Mouse (Mus musculus) thymus, postnatal 14 days (tissue): ENCODE results near the gene Fam98c.
"Not testable (repeated sequence)": the region's sequence is repeated elsewhere in the genome, so short reads cannot be mapped to it uniquely, and the experiment has no call there.

Experiments used
- DNase-seq: peaks from one replicate; pipeline ENCODE4 v3.0.0; 2021

Gene Fam98c

GRCm38 (mm10) chr7:29155838-29156782, at the start of gene Fam98c:
Fam98c (minus strand) TSS chr7:29156234.
- DNase-seq: peak; percentile 90

DNA sequence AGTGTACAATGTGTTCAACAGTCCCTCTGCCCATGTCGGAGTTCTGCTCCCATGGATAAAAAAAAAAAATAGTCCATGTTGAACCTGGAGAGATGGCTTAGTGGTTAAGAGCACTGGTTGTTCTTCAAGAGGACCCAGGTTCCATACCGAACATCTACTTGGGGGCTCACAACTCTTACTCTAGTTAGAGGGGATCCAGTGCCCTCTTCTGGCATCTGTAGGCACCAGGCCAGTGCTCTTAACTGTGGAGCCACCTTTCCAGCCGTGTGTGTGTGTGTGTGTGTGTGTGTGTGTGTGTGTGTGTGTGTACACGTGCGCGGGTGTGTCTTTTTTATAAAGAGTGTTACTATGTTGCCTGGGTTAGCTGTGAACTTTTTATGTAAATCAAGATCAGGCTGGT, 46.5 kb upstream of the Fam98c start:
- DNase-seq: peak; percentile 38

GRCm38 (mm10) chr7:29194230-29194629, 38.2 kb upstream of the Fam98c start:
- not testable (repeated sequence) for DNase-seq

GRCm38 (mm10) chr7:29181323-29181722, 25.3 kb upstream of the Fam98c start:
- not testable (repeated sequence) for DNase-seq

DNA sequence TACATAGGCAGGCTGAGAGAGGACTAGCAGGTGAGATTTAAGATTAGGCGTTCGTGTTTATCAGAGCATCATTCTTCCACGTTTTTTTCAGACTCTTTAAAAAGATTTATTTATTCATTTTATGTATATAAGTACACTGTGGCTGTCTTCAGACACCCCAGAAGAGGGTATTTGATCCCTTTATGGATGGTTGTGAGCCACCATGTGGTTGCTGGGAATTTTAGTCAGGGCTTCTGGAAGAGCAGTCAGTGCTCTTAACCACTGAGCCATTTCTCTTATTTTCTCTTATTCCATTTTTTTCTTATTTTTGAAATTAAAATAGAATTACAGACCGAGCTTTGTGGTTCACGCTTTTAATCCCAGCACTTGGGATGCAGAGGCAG, 24.8 kb upstream of the Fam98c start:
- DNase-seq: no peak

DNA sequence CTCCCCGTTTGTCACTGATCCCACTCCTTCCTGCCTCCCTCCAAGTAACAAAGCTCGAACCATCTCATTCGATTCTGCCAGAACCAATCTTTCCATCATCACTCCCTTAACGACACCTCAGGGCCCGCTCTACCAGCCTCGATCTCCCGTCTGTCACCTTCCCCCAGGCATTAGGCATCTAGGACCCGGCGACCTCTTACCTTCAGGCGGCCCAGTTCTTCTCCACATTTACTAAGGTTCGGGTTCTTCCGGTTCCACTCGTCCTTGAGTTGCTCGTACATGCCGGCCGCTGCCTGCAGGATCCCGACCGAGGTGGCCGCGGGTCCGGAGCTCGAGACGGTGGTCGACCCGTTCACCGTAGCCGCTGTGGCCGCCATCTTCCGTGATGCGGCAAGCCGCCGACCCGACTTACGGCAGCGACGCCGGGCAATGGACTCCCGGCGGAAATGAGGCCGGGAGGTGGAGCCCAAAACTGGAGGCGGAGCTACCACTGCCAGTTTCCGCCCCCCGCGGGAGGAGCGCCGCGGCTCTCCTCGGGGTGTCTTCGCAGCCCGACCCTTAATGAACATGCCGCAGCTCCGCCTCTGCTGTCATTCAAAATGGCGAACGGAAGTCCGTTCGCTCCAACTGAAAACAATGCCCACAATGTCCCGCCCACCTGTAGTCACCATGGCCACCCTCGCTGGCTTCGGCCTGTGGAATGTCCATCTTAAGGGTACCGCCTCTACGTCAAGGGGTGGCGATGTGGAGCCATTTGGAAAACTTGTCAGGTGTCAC, 24.2 kb upstream of the Fam98c start, which contains the start of gene Psmd8:
TSS of gene Psmd8 (minus strand) at position 625 of the 777 bp plus-strand sequence.
- peak; percentile 98 for DNase-seq

GRCm38 (mm10) chr7:29179323-29179722, 23.3 kb upstream of the Fam98c start:
- peak; percentile 24 for DNase-seq

GRCm38 (mm10) chr7:29178106-29178505, 22.1 kb upstream of the Fam98c start:
- peak; percentile 29 for DNase-seq

DNA sequence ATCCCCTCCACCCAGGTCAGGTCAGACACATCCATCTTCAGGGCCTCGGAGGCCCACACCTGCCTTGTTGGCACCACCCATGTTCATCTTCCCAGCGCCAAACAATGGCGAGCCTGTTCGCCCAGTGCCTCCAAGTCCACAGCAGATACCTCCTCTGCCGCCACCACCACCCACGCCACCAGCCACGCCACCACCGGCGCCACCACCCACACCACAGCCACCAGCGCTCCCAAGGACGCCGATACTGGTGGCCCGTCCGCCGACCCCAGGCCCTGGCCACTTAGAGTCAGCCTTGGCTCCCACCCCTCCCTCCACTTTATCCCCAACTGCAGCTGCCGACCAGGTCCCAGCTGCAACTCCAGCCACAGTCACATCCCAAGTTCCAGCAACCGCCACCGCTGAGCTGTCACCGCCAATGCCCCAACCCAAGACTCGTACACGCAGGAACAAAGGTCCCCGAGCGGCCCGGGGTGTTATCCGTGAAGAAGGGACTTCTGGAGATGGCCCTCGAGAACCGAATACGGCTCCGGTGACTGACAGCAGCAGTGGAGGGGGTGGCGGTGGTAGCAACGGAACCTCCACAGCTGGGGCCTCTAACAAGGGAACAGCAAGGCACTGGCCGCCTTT, 16.5 kb upstream of the Fam98c start:
- no peak for DNase-seq

- no peak for DNase-seq
Observed at GRCm38 (mm10) chr7:29171562-29172097, 15.6 kb upstream of the Fam98c start.

DNA sequence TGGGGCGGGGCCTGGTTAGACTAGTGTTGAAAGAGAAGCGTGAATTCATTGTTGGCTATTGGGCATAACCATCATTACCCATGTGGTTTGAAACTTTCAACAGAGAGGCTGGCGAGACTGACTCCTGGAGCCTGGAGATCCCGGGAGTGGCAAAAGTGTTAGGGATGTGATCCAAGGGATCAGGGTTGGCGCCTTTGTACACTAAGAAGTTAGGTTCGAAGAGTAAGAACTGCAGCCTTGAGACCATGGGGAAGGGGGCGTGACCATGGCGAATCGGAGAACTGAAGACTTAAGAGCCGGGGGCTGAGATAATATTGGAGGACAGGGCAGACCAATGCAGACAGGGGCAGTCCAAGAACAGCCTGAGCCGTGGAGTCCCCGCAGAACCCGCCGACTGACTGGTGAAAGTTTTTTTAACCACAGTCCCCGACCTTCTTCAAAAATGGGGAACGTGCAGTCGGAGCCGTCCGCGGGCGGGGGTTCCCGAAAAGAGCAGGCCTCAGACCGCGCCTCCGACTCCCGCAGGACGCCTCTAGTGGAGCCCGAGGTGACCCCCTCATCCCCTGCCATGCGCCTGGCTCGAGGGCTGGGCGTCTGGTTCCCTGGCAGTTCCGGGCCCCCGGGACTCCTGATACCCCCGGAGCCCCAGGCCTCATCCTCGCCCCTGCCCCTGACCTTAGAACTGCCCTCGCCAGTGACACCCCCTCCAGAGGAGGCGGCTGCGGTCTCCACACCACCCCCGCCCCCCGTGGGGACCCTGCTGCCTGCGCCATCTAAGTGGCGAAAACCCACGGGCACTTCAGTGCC, 14.9 kb upstream of the Fam98c start:
- no peak for DNase-seq

DNA sequence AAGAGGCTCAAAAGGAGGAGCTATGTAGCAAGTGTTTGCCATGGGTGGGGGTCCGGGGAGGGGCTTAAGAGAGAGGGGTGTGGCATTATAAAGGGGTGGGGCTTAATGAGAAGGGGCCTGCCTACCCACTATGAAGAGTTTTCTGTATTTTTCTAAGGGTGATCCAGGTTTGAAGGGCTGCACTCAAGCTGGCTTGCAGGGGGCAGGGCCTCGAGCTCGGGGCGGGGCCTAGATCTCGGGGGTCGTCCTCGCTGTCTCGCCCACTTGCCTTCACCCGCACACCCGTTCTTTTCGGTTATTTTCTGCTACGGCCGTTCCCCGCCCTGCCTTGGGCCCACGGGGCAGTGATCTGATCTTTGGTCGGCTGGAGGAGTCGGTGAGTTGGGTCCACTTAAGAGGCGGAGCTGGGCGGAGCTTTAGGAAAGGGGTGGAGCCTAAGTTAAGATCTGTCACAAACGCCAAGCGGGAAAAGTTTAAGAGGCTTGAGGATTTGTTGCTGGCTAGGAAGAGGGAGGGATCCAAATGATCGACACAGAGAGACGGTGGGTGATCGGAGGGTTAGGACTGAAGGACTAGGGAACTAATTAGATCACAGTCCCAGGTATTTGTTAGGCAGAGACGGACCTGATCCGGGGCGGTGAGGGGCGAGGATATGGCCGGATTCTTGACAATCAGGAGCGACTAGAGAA, 14.2 kb upstream of the Fam98c start, which contains the start of the genes Ggn and Spred3:
TSS of gene Ggn (plus strand) at position 145 of the 689 bp plus-strand sequence.
TSS of gene Spred3 (minus strand) at position 346 of the 689 bp plus-strand sequence.
- no peak for DNase-seq

GRCm38 (mm10) chr7:29169231-29170065, 13.4 kb upstream of the Fam98c start:
- peak; percentile 38 for DNase-seq

DNA sequence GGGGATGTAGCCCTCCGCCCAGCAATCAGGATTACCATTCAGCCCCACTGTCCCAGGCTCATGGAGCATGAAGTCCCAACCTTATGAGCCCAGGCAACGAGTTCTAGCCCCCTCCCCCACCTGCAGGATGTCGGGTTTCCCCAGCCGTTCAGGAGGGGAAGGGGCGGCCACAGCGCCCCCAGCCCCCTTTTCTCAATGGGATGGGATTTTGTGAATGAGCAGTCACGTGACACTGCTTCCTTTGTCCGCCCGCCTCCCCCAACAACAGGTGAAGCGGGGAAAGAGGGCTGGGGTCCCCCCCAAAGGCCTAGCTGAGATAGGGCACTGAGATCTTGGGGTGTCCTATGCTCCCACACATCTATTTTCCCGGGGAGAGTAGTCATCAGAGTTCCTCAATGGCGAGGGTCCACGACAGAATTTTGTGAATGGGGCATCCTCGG, 12.8 kb upstream of the Fam98c start:
- no peak for DNase-seq

- DNase-seq: no peak
Observed at GRCm38 (mm10) chr7:29168121-29168695, 12.2 kb upstream of the Fam98c start.

GRCm38 (mm10) chr7:29167656-29168055, 11.6 kb upstream of the Fam98c start:
- no peak for DNase-seq

- DNase-seq: peak; percentile 58
Observed at GRCm38 (mm10) chr7:29162750-29163525, 6.9 kb upstream of the Fam98c start.

DNA sequence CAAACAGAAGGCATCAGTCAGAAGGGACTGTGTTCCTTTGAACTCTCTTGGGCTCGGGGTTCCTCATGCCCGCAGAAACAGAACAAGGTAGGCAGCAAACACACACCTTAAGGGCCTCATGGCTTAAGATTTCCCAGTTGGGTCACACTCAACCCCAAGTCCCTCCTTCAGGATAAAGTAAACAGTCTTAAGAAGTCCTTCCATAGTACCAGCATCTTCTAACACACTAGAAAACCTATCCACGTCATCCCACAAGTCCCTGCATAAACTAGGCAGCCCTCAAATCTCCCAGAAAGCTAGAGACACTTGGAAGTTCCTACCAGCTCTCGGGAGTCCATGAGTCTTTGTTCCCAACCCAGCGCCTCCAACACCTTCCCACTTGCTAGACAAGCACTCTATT, 6.3 kb upstream of the Fam98c start:
- DNase-seq: no peak

DNA sequence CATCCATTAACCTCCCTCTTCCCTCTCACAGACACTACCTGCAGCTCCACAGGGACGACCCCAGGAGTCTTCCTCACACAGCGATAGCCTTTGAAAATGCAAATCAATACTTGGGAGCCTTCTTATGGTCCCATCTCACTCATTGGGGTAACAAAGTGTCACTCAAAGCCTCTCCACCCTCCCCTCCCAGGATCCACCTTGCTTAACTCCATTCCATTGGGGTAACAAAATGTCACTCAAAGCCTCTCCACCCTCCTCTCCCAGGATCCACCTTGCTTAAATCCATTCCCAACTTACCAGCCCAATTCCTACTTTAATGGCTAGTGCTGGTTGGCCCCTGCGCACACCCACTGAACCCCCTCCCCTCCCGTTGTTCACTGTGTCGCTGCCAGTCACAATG, 2.2 kb upstream of the Fam98c start:
- DNase-seq: no peak
